Mouse (Mus musculus): ENCODE data around the gene Ghr. TPM values are rescaled to one million over a fixed set of nuclear protein-coding genes. Genes with fewer than 3 reads are reported as not detected.

Ghr gene
- polyA plus RNA-seq, 1 experiment from 2014 or later, result 59.1 TPM

- no peaks in the 10 kb centered on the region for H3K36me3 ChIP-seq (ENCODE audit: control insufficient read depth, insufficient read depth, low read length)
- H3K27ac ChIP-seq (replicated peaks; ENCODE audit: low read depth, low read length), result no peak overlapping the region
- ATAC-seq (ENCODE audit: low read depth), result no peak
- WGBS, result 91% methylated on average over 1 of the region's 1 CpGs
- no peaks in the 10 kb centered on the region for H3K9me3 ChIP-seq (ENCODE audit: control insufficient read depth, low read length)
- DNase-seq (ENCODE audit: low spot score), result no peak
- H3K27me3 ChIP-seq (replicated peaks; ENCODE audit: control insufficient read depth, insufficient read depth, low read length), result no peaks in the 10 kb centered on the region
- no peak overlapping the region for H3K4me3 ChIP-seq (ENCODE audit: low read depth, low read length)
- no peak overlapping the region for H3K4me2 ChIP-seq (ENCODE audit: low read depth, low read length)
- no peak overlapping the region for H3K9ac ChIP-seq (ENCODE audit: low read depth, low read length)
- H3K4me1 ChIP-seq (ENCODE audit: control insufficient read depth, insufficient read depth, low read length), result no peaks in the 10 kb centered on the region
These were observed 97.9 kb downstream of the Ghr start for GRCm38 (mm10) chr15:3485367-3485766.

- WGBS, result 62% methylated on average over 3 of the region's 3 CpGs
- no peaks in the 10 kb centered on the region for H3K27me3 ChIP-seq (replicated peaks; ENCODE audit: control insufficient read depth, insufficient read depth, low read length)
- H3K4me3 ChIP-seq (ENCODE audit: low read depth, low read length), result no peak overlapping the region
- H3K27ac ChIP-seq (replicated peaks; ENCODE audit: low read depth, low read length), result no peak overlapping the region
- no peaks in the 10 kb centered on the region for H3K36me3 ChIP-seq (ENCODE audit: control insufficient read depth, insufficient read depth, low read length)
- H3K4me2 ChIP-seq (ENCODE audit: low read depth, low read length), result no peak overlapping the region
- DNase-seq (ENCODE audit: low spot score) (no peak), ATAC-seq (ENCODE audit: low read depth) (no peak)
- no peaks in the 10 kb centered on the region for H3K9me3 ChIP-seq (ENCODE audit: control insufficient read depth, low read length)
- no peaks in the 10 kb centered on the region for H3K4me1 ChIP-seq (ENCODE audit: control insufficient read depth, insufficient read depth, low read length)
- no peak overlapping the region for H3K9ac ChIP-seq (ENCODE audit: low read depth, low read length)
These were observed 99.8 kb downstream of the Ghr start for GRCm38 (mm10) chr15:3483451-3483850.

- H3K4me2 ChIP-seq (ENCODE audit: low read depth, low read length), result no peak overlapping the region
- peaks cover 4% of the 10 kb centered on the region; the same call in 1 of the 2 replicates for H3K4me1 ChIP-seq (ENCODE audit: control insufficient read depth, insufficient read depth, low read length)
- no peak overlapping the region for H3K27ac ChIP-seq (replicated peaks; ENCODE audit: low read depth, low read length)
- H3K9ac ChIP-seq (ENCODE audit: low read depth, low read length), result no peak overlapping the region
- no peaks in the 10 kb centered on the region for H3K27me3 ChIP-seq (replicated peaks; ENCODE audit: control insufficient read depth, insufficient read depth, low read length)
- no peaks in the 10 kb centered on the region for H3K36me3 ChIP-seq (ENCODE audit: control insufficient read depth, insufficient read depth, low read length)
- DNase-seq (ENCODE audit: low spot score), result no peak
- WGBS, result 87% methylated on average over 4 of the region's 4 CpGs
- no peaks in the 10 kb centered on the region for H3K9me3 ChIP-seq (ENCODE audit: control insufficient read depth, low read length)
- no peak overlapping the region for H3K4me3 ChIP-seq (ENCODE audit: low read depth, low read length)
- no peak for ATAC-seq (ENCODE audit: low read depth)
These were observed 114.1 kb downstream of the Ghr start for GRCm38 (mm10) chr15:3469230-3469629.

GRCm38 (mm10) chr15:3466608-3467007 lies 116.7 kb downstream of the Ghr start:
- Histone ChIP-seq H3K4me3 (ENCODE audit: low read depth, low read length) (no peak overlapping the region), H3K9ac (ENCODE audit: low read depth, low read length) (no peak overlapping the region), H3K9me3 (ENCODE audit: control insufficient read depth, low read length) (no peaks in the 10 kb centered on the region), H3K36me3 (ENCODE audit: control insufficient read depth, insufficient read depth, low read length) (no peaks in the 10 kb centered on the region), H3K27ac (replicated peaks; ENCODE audit: low read depth, low read length) (no peak overlapping the region), H3K4me1 (ENCODE audit: control insufficient read depth, insufficient read depth, low read length) (peaks cover 4% of the 10 kb centered on the region; the same call in 1 of the 2 replicates), H3K27me3 (replicated peaks; ENCODE audit: control insufficient read depth, insufficient read depth, low read length) (no peaks in the 10 kb centered on the region), H3K4me2 (ENCODE audit: low read depth, low read length) (no peak overlapping the region)
- no peak for ATAC-seq (ENCODE audit: low read depth)
- DNase-seq (ENCODE audit: low spot score), result no peak
- WGBS, result 78% methylated on average over 4 of the region's 4 CpGs

- no peak overlapping the region for H3K4me2 ChIP-seq (ENCODE audit: low read depth, low read length)
- H3K27ac ChIP-seq (replicated peaks; ENCODE audit: low read depth, low read length), result no peak overlapping the region
- no peak overlapping the region for H3K9ac ChIP-seq (ENCODE audit: low read depth, low read length)
- no peak for DNase-seq (ENCODE audit: low spot score)
- no peaks in the 10 kb centered on the region for H3K27me3 ChIP-seq (replicated peaks; ENCODE audit: control insufficient read depth, insufficient read depth, low read length)
- H3K9me3 ChIP-seq (ENCODE audit: control insufficient read depth, low read length), result no peaks in the 10 kb centered on the region
- no peak for ATAC-seq (ENCODE audit: low read depth)
- no peak overlapping the region for H3K4me3 ChIP-seq (ENCODE audit: low read depth, low read length)
- no peaks in the 10 kb centered on the region for H3K36me3 ChIP-seq (ENCODE audit: control insufficient read depth, insufficient read depth, low read length)
- WGBS, result 74% methylated on average over 4 of the region's 4 CpGs
- H3K4me1 ChIP-seq (ENCODE audit: control insufficient read depth, insufficient read depth, low read length), result peaks cover 4% of the 10 kb centered on the region; the same call in 1 of the 2 replicates
These were observed 118.5 kb downstream of the Ghr start for GRCm38 (mm10) chr15:3464754-3465153.

- Histone ChIP-seq H3K9me3 (ENCODE audit: control insufficient read depth, low read length) (no peaks in the 10 kb centered on the region), H3K36me3 (ENCODE audit: control insufficient read depth, insufficient read depth, low read length) (0 out of 2 replicates have a peak, but pooled peaks cover 7% of the 10 kb centered on the region), H3K9ac (ENCODE audit: low read depth, low read length) (no peak overlapping the region), H3K4me1 (ENCODE audit: control insufficient read depth, insufficient read depth, low read length) (no peaks in the 10 kb centered on the region), H3K27ac (replicated peaks; ENCODE audit: low read depth, low read length) (no peak overlapping the region), H3K4me3 (ENCODE audit: low read depth, low read length) (no peak overlapping the region), H3K27me3 (replicated peaks; ENCODE audit: control insufficient read depth, insufficient read depth, low read length) (no peaks in the 10 kb centered on the region), H3K4me2 (ENCODE audit: low read depth, low read length) (no peak overlapping the region)
- ATAC-seq (ENCODE audit: low read depth) (no peak), DNase-seq (ENCODE audit: low spot score) (no peak)
- WGBS, result 81% methylated on average over 4 of the region's 4 CpGs
These were observed 126.7 kb downstream of the Ghr start for GRCm38 (mm10) chr15:3456543-3456942.

GRCm38 (mm10) chr15:3455572-3455971 lies 127.7 kb downstream of the Ghr start:
- Histone ChIP-seq H3K36me3 (ENCODE audit: control insufficient read depth, insufficient read depth, low read length) (0 out of 2 replicates have a peak, but pooled peaks cover 7% of the 10 kb centered on the region), H3K9me3 (ENCODE audit: control insufficient read depth, low read length) (no peaks in the 10 kb centered on the region), H3K4me3 (ENCODE audit: low read depth, low read length) (no peak overlapping the region), H3K27me3 (replicated peaks; ENCODE audit: control insufficient read depth, insufficient read depth, low read length) (no peaks in the 10 kb centered on the region), H3K4me1 (ENCODE audit: control insufficient read depth, insufficient read depth, low read length) (no peaks in the 10 kb centered on the region), H3K4me2 (ENCODE audit: low read depth, low read length) (no peak overlapping the region), H3K27ac (replicated peaks; ENCODE audit: low read depth, low read length) (no peak overlapping the region), H3K9ac (ENCODE audit: low read depth, low read length) (no peak overlapping the region)
- DNase-seq (ENCODE audit: low spot score) (no peak), ATAC-seq (ENCODE audit: low read depth) (no peak)

- H3K4me1 ChIP-seq (ENCODE audit: control insufficient read depth, insufficient read depth, low read length), result no peaks in the 10 kb centered on the region
- ATAC-seq (ENCODE audit: low read depth) (no peak), DNase-seq (ENCODE audit: low spot score) (no peak)
- no peaks in the 10 kb centered on the region for H3K27me3 ChIP-seq (replicated peaks; ENCODE audit: control insufficient read depth, insufficient read depth, low read length)
- no peak overlapping the region for H3K9ac ChIP-seq (ENCODE audit: low read depth, low read length)
- no peak overlapping the region for H3K27ac ChIP-seq (replicated peaks; ENCODE audit: low read depth, low read length)
- H3K36me3 ChIP-seq (ENCODE audit: control insufficient read depth, insufficient read depth, low read length), result 0 out of 2 replicates have a peak, but pooled peaks cover 7% of the 10 kb centered on the region
- no peaks in the 10 kb centered on the region for H3K9me3 ChIP-seq (ENCODE audit: control insufficient read depth, low read length)
- H3K4me3 ChIP-seq (ENCODE audit: low read depth, low read length), result no peak overlapping the region
- WGBS, result 74% methylated on average over 5 of the region's 5 CpGs
- no peak overlapping the region for H3K4me2 ChIP-seq (ENCODE audit: low read depth, low read length)
These were observed 131.1 kb downstream of the Ghr start for GRCm38 (mm10) chr15:3452080-3452752.

- Histone ChIP-seq H3K4me1 (ENCODE audit: control insufficient read depth, insufficient read depth, low read length) (no peaks in the 10 kb centered on the region), H3K36me3 (ENCODE audit: control insufficient read depth, insufficient read depth, low read length) (no peaks in the 10 kb centered on the region), H3K9ac (ENCODE audit: low read depth, low read length) (no peak overlapping the region), H3K9me3 (ENCODE audit: control insufficient read depth, low read length) (no peaks in the 10 kb centered on the region), H3K4me3 (ENCODE audit: low read depth, low read length) (no peak overlapping the region), H3K27ac (replicated peaks; ENCODE audit: low read depth, low read length) (no peak overlapping the region), H3K4me2 (ENCODE audit: low read depth, low read length) (no peak overlapping the region), H3K27me3 (replicated peaks; ENCODE audit: control insufficient read depth, insufficient read depth, low read length) (no peaks in the 10 kb centered on the region)
- DNase-seq (ENCODE audit: low spot score) (no peak), ATAC-seq (ENCODE audit: low read depth) (no peak)
- 59% methylated on average over 2 of the region's 2 CpGs for WGBS
These were observed 133.7 kb downstream of the Ghr start for GRCm38 (mm10) chr15:3449564-3449963.

All from embryonic facial prominence, embryonic 14.5 days (tissue).